Mouse (Mus musculus) neural tube, embryonic 11.5 days (tissue): ENCODE measurements around the gene Cpt2. TPM values are rescaled to one million over a fixed set of nuclear protein-coding genes. Genes with fewer than 3 reads are reported as not detected.
A peak's percentile ranks its signal among the peaks of the same experiment; 100 is the strongest.

ENCODE experiments used
- ATAC-seq: fragments of 200-750 bp; cut with Nextera tagmentation; 2 replicates; pipeline ENCODE4 v1.8.0; 2017; ENCODE audit warnings: moderate number of reproducible peaks, mild to moderate bottlenecking, moderate TSS enrichment, moderate library complexity; ENCODE audit not compliant: insufficient read depth, low FRiP score, low TSS enrichment
- DNase-seq: peaks from one replicate; pipeline ENCODE4 v3.0.0-alpha.2; 2015; ENCODE audit warnings: low spot score
- H3K27ac ChIP-seq: fragments of 300-500 bp; sonication (generic); 2 replicates; pipeline ENCODE4 v1.5.1; 2014; ENCODE audit warnings: low read depth, mild to moderate bottlenecking, low read length
- H3K27me3 ChIP-seq: fragments of 300-500 bp; sonication (generic); 2 replicates; pipeline ENCODE4 v1.6.1; 2014; ENCODE audit warnings: mild to moderate bottlenecking, low read length, mixed read lengths; ENCODE audit not compliant: control insufficient read depth, insufficient read depth
- H3K36me3 ChIP-seq: fragments of 300-500 bp; sonication (generic); 2 replicates; pipeline ENCODE4 v1.6.1; 2014; ENCODE audit warnings: mild to moderate bottlenecking, low read length, moderate library complexity, mixed read lengths; ENCODE audit not compliant: control insufficient read depth, insufficient read depth
- H3K4me1 ChIP-seq: fragments of 300-500 bp; sonication (generic); 2 replicates; pipeline ENCODE4 v1.6.1; 2014; ENCODE audit warnings: low read length, mixed read lengths; ENCODE audit not compliant: control insufficient read depth, insufficient read depth
- H3K4me2 ChIP-seq: fragments of 300-500 bp; sonication (generic); 2 replicates; pipeline ENCODE4 v1.6.1; 2014; ENCODE audit warnings: low read depth, mild to moderate bottlenecking, moderate library complexity
- H3K4me3 ChIP-seq: fragments of 300-500 bp; sonication (generic); 2 replicates; pipeline ENCODE4 v1.5.1; 2014; ENCODE audit warnings: low read depth, low read length
- H3K9ac ChIP-seq: fragments of 300-500 bp; sonication (generic); 2 replicates; pipeline ENCODE4 v1.6.1; 2014; ENCODE audit warnings: mild to moderate bottlenecking, low read length
- H3K9me3 ChIP-seq: fragments of 300-500 bp; sonication (generic); 2 replicates; pipeline ENCODE4 v1.6.1; 2016; ENCODE audit warnings: low read length; ENCODE audit not compliant: control insufficient read depth
- WGBS: fragments of 180-500 bp; shearing (Covaris S2); extraction: QIAGEN DNeasy Blood & Tissue Kit; methylation state at CpG from one replicate; pipeline ENCODE4 v1.1.7; 2014; 5-methylcytosine and 5-hydroxymethylcytosine counted together
- polyA plus RNA-seq: library from polyadenylated mRNA; unstranded; fragments of >200 nt; fragmentation: Nextera tagmentation; extraction: Ambion mirVana; gene quantifications from 2 replicates; pipeline ENCODE4 v1.2.1, GENCODE M21; 2014

Cpt2 gene
- polyA plus RNA-seq: 34.8 and 35.0 TPM in 2 replicates

DNA sequence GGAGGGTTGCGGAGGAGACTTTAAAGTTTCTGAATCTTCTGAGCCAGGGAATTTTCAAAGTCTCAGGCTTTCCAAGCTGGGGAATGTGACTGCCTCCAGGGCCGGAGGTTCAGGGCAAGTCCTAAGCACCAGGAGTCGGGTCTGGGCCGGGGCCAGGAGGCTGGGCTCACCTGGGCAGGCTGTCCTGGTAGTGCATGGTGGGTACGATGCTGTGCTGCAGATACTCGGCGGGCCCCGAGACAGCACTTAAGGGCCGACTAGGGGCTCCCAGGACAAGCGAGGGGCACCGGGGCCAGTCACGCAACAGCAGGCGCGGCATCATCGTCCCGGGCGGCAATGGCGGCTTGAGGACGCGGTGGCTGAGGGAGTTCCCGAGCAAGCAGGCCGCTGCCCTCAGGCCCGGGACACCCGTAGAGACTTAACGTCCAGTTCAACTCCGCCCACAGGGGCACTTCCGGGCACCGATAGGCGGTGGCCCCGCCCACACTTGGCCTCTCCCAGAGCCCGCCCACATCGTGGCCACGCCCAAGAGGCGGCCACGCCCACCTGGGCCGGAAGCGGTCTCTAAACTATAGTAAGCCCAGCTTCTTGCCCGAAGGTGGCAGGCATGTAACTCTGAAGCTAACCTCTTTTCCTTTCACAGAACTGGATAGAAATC lies at the start of gene Cpt2:
Cpt2 (minus strand) TSS at position 466 of the 658 bp plus-strand sequence.
- Histone ChIP-seq H3K27me3 (no peaks in the 10 kb centered on the region), H3K4me3 (peak within 1 kb of the TSS; percentile 70), H3K4me2 (peak within 1 kb of the TSS; percentile 53), H3K36me3 (no peaks in the 10 kb centered on the region), H3K4me1 (peaks cover 7% of the 10 kb centered on the region; the same call in 1 of the 2 replicates), H3K9me3 (no peaks in the 10 kb centered on the region), H3K9ac (peak within 1 kb of the TSS; percentile 67), H3K27ac (0 out of 2 replicates have a peak within 1 kb of the TSS, but pooled peaks have one; percentile 21)
- peak; percentile 90 for ATAC-seq
- peak; percentile 98 for DNase-seq
- WGBS: under 1% methylated on average over 38 of the region's 38 CpGs

DNA sequence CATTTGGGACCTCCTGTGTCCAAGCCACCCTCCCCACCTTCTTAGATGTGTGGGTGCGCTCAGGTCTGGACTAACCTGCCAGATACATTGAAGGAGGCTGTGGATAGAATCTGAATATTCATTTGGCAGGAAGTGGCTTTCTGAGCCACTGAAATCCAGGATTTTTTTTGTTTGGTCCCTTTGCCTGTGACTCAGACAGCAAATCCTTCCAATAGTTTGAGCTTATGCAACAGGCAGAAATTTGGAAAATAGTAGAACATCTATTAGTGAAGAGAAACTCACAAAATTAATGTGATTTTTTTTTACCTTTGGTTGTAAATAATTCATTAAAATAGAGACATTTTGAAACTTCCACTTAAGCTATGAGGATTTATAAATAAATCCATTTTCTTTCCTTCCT lies 47.8 kb upstream of the Cpt2 start:
- H3K27ac ChIP-seq: no peak overlapping the region
- no peak overlapping the region for H3K4me2 ChIP-seq
- H3K4me3 ChIP-seq: no peak overlapping the region
- H3K4me1 ChIP-seq: no peaks in the 10 kb centered on the region
- no peaks in the 10 kb centered on the region for H3K9me3 ChIP-seq
- no peak for ATAC-seq
- no peaks in the 10 kb centered on the region for H3K27me3 ChIP-seq
- WGBS: 93% methylated on average over 1 of the region's 1 CpGs
- H3K36me3 ChIP-seq: no peaks in the 10 kb centered on the region
- DNase-seq: no peak
- H3K9ac ChIP-seq: no peak overlapping the region

- Histone ChIP-seq H3K27me3 (no peaks in the 10 kb centered on the region), H3K4me1 (no peaks in the 10 kb centered on the region), H3K4me2 (no peak overlapping the region), H3K9me3 (no peaks in the 10 kb centered on the region), H3K36me3 (no peaks in the 10 kb centered on the region), H3K9ac (no peak overlapping the region; the same call in 1 of the 2 replicates), H3K4me3 (no peak overlapping the region), H3K27ac (no peak overlapping the region)
- DNase-seq: no peak
- ATAC-seq: no peak
Observed at GRCm38 (mm10) chr4:107969781-107970180, 46.4 kb upstream of the Cpt2 start.

DNA sequence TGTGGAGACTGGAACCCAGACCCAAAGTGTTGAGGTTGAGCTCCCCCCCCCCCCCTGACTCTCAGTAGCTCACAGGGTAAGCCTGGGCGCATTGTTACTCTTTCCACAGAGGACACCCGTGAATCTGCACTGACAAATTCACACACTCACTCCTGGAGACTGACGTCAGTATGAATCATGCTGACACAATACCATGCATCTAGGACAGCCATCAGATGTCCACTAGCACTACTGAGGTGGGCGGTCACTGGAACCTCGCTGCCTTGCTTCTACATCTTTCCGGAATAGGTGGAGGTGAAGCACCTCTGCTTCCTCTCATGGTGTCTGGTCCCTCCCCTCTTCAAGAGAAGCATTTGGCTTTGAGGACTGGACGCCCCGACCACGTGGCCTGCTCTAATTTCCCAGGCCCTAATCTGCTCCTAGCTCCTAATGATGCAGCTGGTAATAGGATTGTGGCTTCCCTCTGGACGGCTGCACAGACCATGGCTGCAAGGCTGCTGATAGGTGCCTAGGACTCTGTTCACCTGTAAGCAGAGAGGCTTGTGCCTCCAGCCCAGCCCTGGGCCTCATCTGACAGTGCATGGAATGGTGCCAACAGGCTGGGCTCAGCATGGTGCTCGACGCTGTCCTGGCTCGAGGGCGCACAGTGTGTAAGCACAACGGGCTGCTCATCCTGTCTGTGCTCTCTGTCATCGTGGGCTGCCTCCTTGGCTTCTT lies 44.7 kb upstream of the Cpt2 start, which contains the start of gene Slc1a7:
Slc1a7 (plus strand) TSS at position 367 of the 717 bp plus-strand sequence.
- no peaks in the 10 kb centered on the region for H3K4me1 ChIP-seq
- H3K4me2 ChIP-seq: no peak within 1 kb of the TSS
- ATAC-seq (no peak), DNase-seq (no peak)
- H3K9ac ChIP-seq: no peak within 1 kb of the TSS
- no peaks in the 10 kb centered on the region for H3K36me3 ChIP-seq
- H3K9me3 ChIP-seq: no peaks in the 10 kb centered on the region
- 85% methylated on average over 16 of the region's 16 CpGs for WGBS
- H3K27ac ChIP-seq: no peak within 1 kb of the TSS
- H3K4me3 ChIP-seq: no peak within 1 kb of the TSS
- no peaks in the 10 kb centered on the region for H3K27me3 ChIP-seq

GRCm38 (mm10) chr4:107966416-107967109 lies 43.2 kb upstream of the Cpt2 start:
- 50% methylated on average over 5 of the region's 5 CpGs for WGBS
- no peak for ATAC-seq
- H3K4me2 ChIP-seq: no peak overlapping the region

DNA sequence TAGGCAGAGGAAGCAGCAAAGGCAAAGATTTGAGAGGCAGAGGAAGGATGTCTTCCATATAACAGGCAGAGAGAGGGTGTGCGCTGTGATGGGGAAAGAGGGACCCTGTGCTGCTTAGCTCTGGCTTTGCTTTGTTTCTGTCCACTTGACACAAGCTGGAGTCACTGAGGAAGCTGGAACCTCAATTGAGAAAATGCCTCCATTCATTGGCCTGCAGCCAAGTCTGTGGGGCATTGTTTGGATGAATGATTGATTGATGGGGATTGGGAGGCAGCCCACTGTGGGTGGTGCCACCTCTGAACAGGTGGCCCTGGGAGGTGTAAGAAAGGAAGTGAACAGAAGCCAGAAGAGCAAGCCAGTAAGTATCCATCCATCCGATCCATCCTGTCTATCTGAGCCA lies 39.4 kb upstream of the Cpt2 start:
- H3K36me3 ChIP-seq: no peaks in the 10 kb centered on the region
- no peaks in the 10 kb centered on the region for H3K27me3 ChIP-seq
- no peaks in the 10 kb centered on the region for H3K4me1 ChIP-seq
- no peak overlapping the region for H3K4me3 ChIP-seq
- H3K4me2 ChIP-seq: no peak overlapping the region
- H3K27ac ChIP-seq: no peak overlapping the region
- no peak for DNase-seq
- no peaks in the 10 kb centered on the region for H3K9me3 ChIP-seq
- no peak overlapping the region for H3K9ac ChIP-seq
- 95% methylated on average over 2 of the region's 2 CpGs for WGBS
- no peak for ATAC-seq

More at GRCm38 (mm10) chr4:107966416-107967109, 43.2 kb upstream of the Cpt2 start:
- Histone ChIP-seq H3K9ac (no peak overlapping the region), H3K4me3 (no peak overlapping the region), H3K9me3 (no peaks in the 10 kb centered on the region), H3K36me3 (no peaks in the 10 kb centered on the region), H3K4me1 (no peaks in the 10 kb centered on the region), H3K27me3 (no peaks in the 10 kb centered on the region), H3K27ac (no peak overlapping the region)
- DNase-seq: no peak

- 83% methylated on average over 11 of the region's 11 CpGs for WGBS
- no peak for ATAC-seq
Observed at GRCm38 (mm10) chr4:107962044-107962732, 38.8 kb upstream of the Cpt2 start.

GRCm38 (mm10) chr4:107958487-107958886 lies 35.1 kb upstream of the Cpt2 start:
- ATAC-seq (no peak), DNase-seq (no peak)
- 82% methylated on average over 7 of the region's 7 CpGs for WGBS
- H3K9me3 ChIP-seq: no peaks in the 10 kb centered on the region
- no peak overlapping the region for H3K9ac ChIP-seq
- H3K27ac ChIP-seq: no peak overlapping the region
- no peaks in the 10 kb centered on the region for H3K4me1 ChIP-seq
- no peak overlapping the region for H3K4me2 ChIP-seq
- H3K36me3 ChIP-seq: no peaks in the 10 kb centered on the region
- H3K27me3 ChIP-seq: no peaks in the 10 kb centered on the region
- H3K4me3 ChIP-seq: no peak overlapping the region

More at GRCm38 (mm10) chr4:107962044-107962732, 38.8 kb upstream of the Cpt2 start:
- Histone ChIP-seq H3K9ac (no peak overlapping the region), H3K4me3 (no peak overlapping the region), H3K36me3 (no peaks in the 10 kb centered on the region), H3K4me2 (no peak overlapping the region), H3K27me3 (no peaks in the 10 kb centered on the region), H3K9me3 (no peaks in the 10 kb centered on the region), H3K4me1 (no peaks in the 10 kb centered on the region), H3K27ac (no peak overlapping the region)
- no peak for DNase-seq
